Mouse (Mus musculus) embryonic facial prominence, embryonic 14.5 days (tissue): Measurements from ENCODE around the gene Phactr4. TPM values are rescaled to one million over a fixed set of nuclear protein-coding genes. Genes with fewer than 3 reads are reported as not detected.
A peak's percentile ranks its signal among the peaks of the same experiment; 100 is the strongest.

Source experiments
- ATAC-seq: fragments of 200-750 bp; cut with Nextera tagmentation; 2 replicates; pipeline ENCODE4 v1.8.0; 2017; ENCODE audit warnings: low read depth, moderate number of reproducible peaks, moderate TSS enrichment
- DNase-seq: peaks from one replicate; pipeline ENCODE4 v3.0.0-alpha.2; 2015; ENCODE audit warnings: low spot score
- H3K27ac ChIP-seq: fragments of 300-500 bp; sonication (generic); replicated peaks from 2 replicates; pipeline ENCODE4 v1.5.1; 2014; ENCODE audit warnings: low read depth, mild to moderate bottlenecking, low read length, moderate library complexity
- H3K27me3 ChIP-seq: fragments of 300-500 bp; sonication (generic); replicated peaks from 2 replicates; pipeline ENCODE4 v1.6.1; 2014; ENCODE audit warnings: low read length; ENCODE audit not compliant: control insufficient read depth, insufficient read depth
- H3K36me3 ChIP-seq: fragments of 300-500 bp; sonication (generic); 2 replicates; pipeline ENCODE4 v1.6.1; 2014; ENCODE audit warnings: low read length, mixed read lengths; ENCODE audit not compliant: control insufficient read depth, insufficient read depth
- H3K4me1 ChIP-seq: fragments of 300-500 bp; sonication (generic); 2 replicates; pipeline ENCODE4 v1.6.1; 2014; ENCODE audit warnings: antibody characterized with exemption, low read length; ENCODE audit not compliant: control insufficient read depth, insufficient read depth
- H3K4me2 ChIP-seq: fragments of 300-500 bp; sonication (generic); 2 replicates; pipeline ENCODE4 v1.6.1; 2014; ENCODE audit warnings: low read depth, mild to moderate bottlenecking, low read length, moderate library complexity, mixed read lengths
- H3K4me3 ChIP-seq: fragments of 300-500 bp; sonication (generic); 2 replicates; pipeline ENCODE4 v1.5.1; 2014; ENCODE audit warnings: low read depth, mild to moderate bottlenecking, low read length
- H3K9ac ChIP-seq: fragments of 300-500 bp; sonication (generic); 2 replicates; pipeline ENCODE4 v1.6.1; 2014; ENCODE audit warnings: low read depth, mild to moderate bottlenecking, low read length, moderate library complexity, mixed read lengths
- H3K9me3 ChIP-seq: fragments of 300-500 bp; sonication (generic); 2 replicates; pipeline ENCODE4 v1.6.1; 2016; ENCODE audit warnings: low read length; ENCODE audit not compliant: control insufficient read depth
- WGBS: fragments of 180-500 bp; shearing (Covaris S2); extraction: QIAGEN DNeasy Blood & Tissue Kit; methylation state at CpG from one replicate; pipeline ENCODE4 v1.1.7; 2014; 5-methylcytosine and 5-hydroxymethylcytosine counted together
- polyA plus RNA-seq: library from polyadenylated mRNA; unstranded; fragments of >200 nt; fragmentation: Nextera tagmentation; extraction: Ambion mirVana; gene quantifications from 2 replicates; pipeline ENCODE4 v1.2.1, GENCODE M21; 2014

Phactr4 gene
- polyA plus RNA-seq, 1 experiment from 2014 or later, result 18.2 TPM

DNA sequence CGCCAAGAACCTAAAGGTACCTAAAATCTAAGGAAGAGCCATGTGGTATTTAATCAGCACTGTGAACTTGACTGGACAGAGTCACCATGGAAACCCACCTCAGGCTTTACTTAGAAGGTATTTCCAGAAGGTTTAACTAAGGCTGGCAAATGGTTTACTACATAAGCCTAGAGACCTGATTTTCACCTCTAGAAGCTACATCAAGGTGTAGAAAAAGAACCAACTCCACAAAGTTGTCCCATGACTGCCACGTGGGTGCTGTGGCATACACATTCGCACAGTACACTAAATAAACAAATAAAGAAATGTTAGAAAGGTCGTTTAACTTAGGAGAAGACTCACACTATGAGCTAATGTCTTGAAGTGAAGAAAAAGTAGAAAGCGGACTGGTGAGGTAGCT is 17.7 kb downstream of the Phactr4 start:
- 83% methylated on average over 5 of the region's 5 CpGs for WGBS
- no peaks in the 10 kb centered on the region for H3K4me1 ChIP-seq
- H3K4me2 ChIP-seq, result no peak overlapping the region
- no peak overlapping the region for H3K27ac ChIP-seq
- no peak for ATAC-seq
- no peaks in the 10 kb centered on the region for H3K27me3 ChIP-seq
- 0 out of 2 replicates have a peak, but pooled peaks cover 3% of the 10 kb centered on the region for H3K36me3 ChIP-seq
- DNase-seq, result no peak
- no peak overlapping the region for H3K4me3 ChIP-seq
- H3K9me3 ChIP-seq, result no peaks in the 10 kb centered on the region
- H3K9ac ChIP-seq, result no peak overlapping the region

DNA sequence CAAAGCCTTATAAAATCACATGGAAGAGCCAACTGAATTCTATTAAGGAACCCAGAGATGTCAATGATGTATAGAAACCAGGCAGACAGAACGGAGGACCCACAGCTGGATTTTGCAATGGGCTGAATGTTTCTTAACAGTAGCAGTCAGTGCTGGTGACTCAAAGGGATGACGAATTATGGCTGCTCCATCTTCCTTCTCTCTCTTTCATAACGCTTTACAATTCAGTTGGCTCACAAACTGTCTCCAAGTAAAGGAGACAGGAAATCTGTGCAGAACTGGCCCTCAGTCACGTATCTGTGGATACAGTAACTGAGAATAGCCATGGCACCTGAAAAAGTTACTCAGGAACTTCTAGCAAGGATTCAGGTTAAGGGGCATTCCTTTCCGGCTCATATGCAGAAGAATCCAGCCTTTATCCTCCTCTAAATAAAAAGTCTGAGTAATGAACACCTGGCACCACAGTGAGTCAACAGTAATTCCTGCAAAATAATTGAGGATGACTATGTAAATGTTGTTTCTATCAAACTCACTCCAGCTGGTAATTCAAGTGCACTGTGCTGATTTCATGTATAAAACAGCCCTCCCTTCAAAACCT is 19.1 kb downstream of the Phactr4 start:
- Histone ChIP-seq H3K4me2 (no peak overlapping the region), H3K9ac (no peak overlapping the region), H3K27me3 (no peaks in the 10 kb centered on the region), H3K4me3 (no peak overlapping the region), H3K9me3 (no peaks in the 10 kb centered on the region), H3K4me1 (peaks cover 10% of the 10 kb centered on the region), H3K36me3 (0 out of 2 replicates have a peak, but pooled peaks cover 3% of the 10 kb centered on the region), H3K27ac (no peak overlapping the region)
- 69% methylated on average over 5 of the region's 5 CpGs for WGBS
- no peak for ATAC-seq
- peak; percentile 38 for DNase-seq

DNA sequence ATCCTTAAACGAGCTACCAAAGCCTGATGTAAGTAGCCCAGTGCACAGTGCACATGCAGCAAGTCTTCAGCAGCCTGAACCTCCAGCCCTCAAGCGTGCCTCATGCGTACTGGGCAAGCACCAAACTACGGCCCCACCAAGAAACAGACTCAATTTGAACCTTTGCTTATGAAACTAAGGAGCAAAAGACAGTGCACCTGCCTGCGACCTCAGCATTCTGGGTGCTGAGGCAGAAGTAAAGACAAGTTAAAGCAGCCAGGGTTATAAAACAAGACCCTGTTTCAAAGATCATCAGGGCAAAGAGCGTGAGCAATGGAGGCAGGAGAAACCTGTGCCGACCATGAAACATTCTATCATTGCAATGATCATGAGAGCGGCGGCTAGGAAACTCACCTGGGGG is 21.3 kb downstream of the Phactr4 start:
- Histone ChIP-seq H3K4me3 (no peak overlapping the region), H3K9me3 (no peaks in the 10 kb centered on the region), H3K4me1 (peaks cover 15% of the 10 kb centered on the region), H3K27ac (no peak overlapping the region), H3K9ac (no peak overlapping the region), H3K27me3 (no peaks in the 10 kb centered on the region), H3K36me3 (0 out of 2 replicates have a peak, but pooled peaks cover 3% of the 10 kb centered on the region), H3K4me2 (no peak overlapping the region)
- DNase-seq (no peak), ATAC-seq (no peak)
- WGBS, result 93% methylated on average over 9 of the region's 9 CpGs

DNA sequence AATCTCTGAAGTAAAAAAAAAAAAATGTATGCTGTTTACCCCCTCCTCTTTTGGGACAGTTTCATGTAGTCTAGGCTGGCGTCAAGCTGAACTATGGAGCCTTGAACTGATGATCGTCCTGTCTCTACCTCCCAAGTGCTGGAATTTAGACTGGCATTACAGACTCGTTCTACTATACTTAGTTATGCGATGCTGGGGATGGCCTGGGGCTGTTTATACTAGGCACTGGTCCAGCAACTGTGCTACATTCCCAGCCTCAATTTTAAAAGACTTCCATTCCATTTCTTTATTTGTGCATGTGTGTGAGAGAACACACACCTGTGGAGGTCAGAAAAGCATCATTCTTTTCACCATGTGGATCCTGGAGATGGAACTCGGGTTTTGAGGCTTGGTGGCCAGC is 23.4 kb downstream of the Phactr4 start:
- H3K27ac ChIP-seq, result no peak overlapping the region
- no peak overlapping the region for H3K4me3 ChIP-seq
- DNase-seq (peak; percentile 37), ATAC-seq (no peak)
- peaks cover 15% of the 10 kb centered on the region for H3K4me1 ChIP-seq
- 50% methylated on average over 5 of the region's 5 CpGs for WGBS
- 0 out of 2 replicates have a peak, but pooled peaks cover 3% of the 10 kb centered on the region for H3K36me3 ChIP-seq
- no peaks in the 10 kb centered on the region for H3K9me3 ChIP-seq
- no peak overlapping the region for H3K4me2 ChIP-seq
- H3K9ac ChIP-seq, result no peak overlapping the region
- no peaks in the 10 kb centered on the region for H3K27me3 ChIP-seq

DNA sequence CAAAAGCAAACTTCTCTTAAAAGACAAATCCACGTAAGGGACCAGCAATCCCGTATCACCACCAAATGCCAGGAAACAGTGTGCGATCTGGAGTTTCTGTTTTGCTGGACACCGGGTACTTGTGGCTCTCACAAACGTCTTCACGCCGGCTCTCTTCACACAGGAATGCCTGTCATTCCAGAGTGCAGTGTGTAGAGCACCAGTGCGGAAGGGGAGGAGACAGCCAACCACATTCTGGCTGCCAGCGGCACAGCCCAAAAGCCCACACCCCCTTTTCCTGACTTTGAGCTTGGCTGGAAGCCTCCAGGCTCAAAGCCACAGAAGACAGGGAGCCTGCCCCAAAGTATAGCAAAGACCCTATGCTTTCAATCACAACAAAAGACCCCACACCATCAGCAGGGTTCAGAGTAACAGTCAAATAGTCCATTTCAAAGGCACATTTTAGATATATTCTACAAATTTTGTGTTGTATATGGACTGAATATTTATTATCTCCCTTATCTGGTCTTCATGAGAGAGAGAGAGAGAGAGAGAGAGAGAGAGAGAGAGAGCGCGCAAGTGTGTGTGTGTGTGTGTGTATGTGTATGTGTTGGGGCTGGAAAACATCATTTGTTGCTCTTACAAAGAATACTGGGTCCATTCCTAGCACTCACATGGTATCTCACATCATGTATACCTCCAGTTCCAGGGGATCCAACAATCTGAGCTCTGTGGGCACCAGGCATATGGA is 24.1 kb downstream of the Phactr4 start:
- Histone ChIP-seq H3K4me1 (peaks cover 15% of the 10 kb centered on the region), H3K9me3 (no peaks in the 10 kb centered on the region), H3K27me3 (no peaks in the 10 kb centered on the region), H3K4me2 (peak overlapping the region; percentile 58), H3K4me3 (peak overlapping the region; percentile 34), H3K36me3 (0 out of 2 replicates have a peak, but pooled peaks cover 3% of the 10 kb centered on the region), H3K9ac (peak overlapping the region; percentile 52), H3K27ac (peak overlapping the region; percentile 80)
- peak; percentile 92 for DNase-seq
- WGBS, result 23% methylated on average over 11 of the region's 11 CpGs
- ATAC-seq, result peak; percentile 94

DNA sequence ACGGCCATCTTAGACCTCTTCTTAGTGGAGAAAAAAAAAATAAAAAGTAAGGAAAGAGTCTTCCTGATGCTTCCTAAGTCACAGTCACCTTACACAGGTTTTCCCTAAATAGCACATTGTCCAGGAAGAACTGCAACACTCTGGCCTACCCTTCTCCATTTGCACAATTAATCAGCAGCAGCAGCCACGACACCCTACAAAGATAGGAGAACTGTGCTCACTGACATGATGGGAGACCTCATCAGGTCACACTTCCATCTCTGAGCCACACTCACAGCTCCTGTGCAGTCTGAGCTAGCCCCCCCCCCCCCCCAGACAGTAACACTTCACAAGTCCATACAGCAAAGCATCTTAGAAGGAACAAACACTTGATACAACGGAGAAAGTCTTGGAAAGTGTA is 25.2 kb downstream of the Phactr4 start:
- H3K36me3 ChIP-seq, result 0 out of 2 replicates have a peak, but pooled peaks cover 3% of the 10 kb centered on the region
- 79% methylated on average over 3 of the region's 3 CpGs for WGBS

DNA sequence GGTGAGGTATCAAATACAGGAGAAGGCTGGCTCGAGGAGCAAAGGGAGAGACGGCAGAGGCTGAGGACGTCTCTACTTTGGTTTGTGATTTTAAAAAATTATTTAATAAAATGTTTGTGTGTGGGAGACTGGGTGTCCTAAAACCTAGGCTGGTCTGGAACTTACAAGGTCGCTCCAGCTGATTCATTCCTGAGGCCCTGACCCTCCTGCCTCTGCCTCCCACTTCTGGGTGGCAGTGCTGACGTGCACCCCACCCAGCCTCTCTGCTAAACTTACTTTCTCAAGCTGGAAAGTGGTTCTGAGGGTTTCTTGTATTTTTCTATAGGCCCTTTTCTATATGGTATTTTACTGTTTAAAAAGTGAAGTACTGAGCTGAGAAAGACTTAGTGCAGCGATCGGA is 26.0 kb downstream of the Phactr4 start:
- no peak overlapping the region for H3K9ac ChIP-seq
- H3K27me3 ChIP-seq, result no peaks in the 10 kb centered on the region
- H3K4me1 ChIP-seq, result peaks cover 15% of the 10 kb centered on the region
- no peak overlapping the region for H3K4me3 ChIP-seq
- H3K9me3 ChIP-seq, result no peaks in the 10 kb centered on the region
- 89% methylated on average over 7 of the region's 7 CpGs for WGBS
- no peak overlapping the region for H3K4me2 ChIP-seq
- ATAC-seq (no peak), DNase-seq (no peak)
- 0 out of 2 replicates have a peak, but pooled peaks cover 3% of the 10 kb centered on the region for H3K36me3 ChIP-seq
- no peak overlapping the region for H3K27ac ChIP-seq

More for the DNA sequence above, 25.2 kb downstream of the Phactr4 start:
- Histone ChIP-seq H3K27me3 (no peaks in the 10 kb centered on the region), H3K4me3 (no peak overlapping the region), H3K9me3 (no peaks in the 10 kb centered on the region), H3K27ac (no peak overlapping the region), H3K4me1 (peaks cover 15% of the 10 kb centered on the region), H3K4me2 (peak overlapping the region; percentile 58), H3K9ac (no peak overlapping the region)
- no peak for ATAC-seq
- no peak for DNase-seq

DNA sequence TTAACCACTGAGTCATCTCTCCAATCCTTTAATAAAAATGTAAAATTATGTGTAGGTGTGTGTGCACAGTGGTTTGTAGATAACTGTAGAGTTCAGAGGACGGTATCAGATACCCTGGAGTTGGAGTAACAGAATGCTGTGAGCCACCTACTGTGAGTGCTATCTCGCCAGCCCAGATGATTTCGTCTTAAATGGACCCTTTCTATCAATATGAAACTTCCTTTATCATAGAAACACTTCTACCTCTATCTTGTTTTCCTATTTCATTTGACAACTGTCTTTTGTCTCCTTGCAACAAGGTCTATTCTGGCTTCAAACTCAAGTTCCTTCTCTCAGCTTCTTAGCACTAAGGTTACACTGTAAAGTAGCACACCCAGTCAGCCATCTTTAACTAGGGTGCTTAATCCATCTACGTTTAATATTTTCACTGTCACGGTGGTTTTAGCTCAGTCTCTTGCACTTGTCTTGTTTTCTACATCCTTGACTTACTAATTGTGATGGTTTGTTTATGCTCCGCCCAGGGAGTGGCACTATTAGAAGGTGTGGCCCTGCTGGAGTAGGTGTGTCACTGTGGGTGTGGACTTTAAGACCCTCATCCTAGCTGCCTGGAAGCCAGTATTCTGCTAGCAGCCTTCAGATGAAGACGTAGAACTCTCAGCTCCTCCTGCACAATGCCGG is 31.1 kb downstream of the Phactr4 start:
- H3K27ac ChIP-seq, result no peak overlapping the region
- no peaks in the 10 kb centered on the region for H3K27me3 ChIP-seq
- no peak overlapping the region for H3K4me3 ChIP-seq
- no peak overlapping the region for H3K9ac ChIP-seq
- H3K36me3 ChIP-seq, result 0 out of 2 replicates have a peak, but pooled peaks cover 1% of the 10 kb centered on the region
- no peak for ATAC-seq
- H3K4me2 ChIP-seq, result no peak overlapping the region
- H3K9me3 ChIP-seq, result no peaks in the 10 kb centered on the region
- no peak for DNase-seq
- WGBS, result 94% methylated on average over 8 of the region's 8 CpGs
- H3K4me1 ChIP-seq, result no peaks in the 10 kb centered on the region
